Mouse (Mus musculus) right cerebral cortex, adult 18-20 months (tissue): ENCODE data around the gene Sec24d.
"Not testable (repeated sequence)": the region's sequence is repeated elsewhere in the genome, so short reads cannot be mapped to it uniquely, and the experiment has no call there.

ENCODE experiments used
- DNase-seq: peaks from one replicate; pipeline ENCODE4 v3.0.0; 2022; ENCODE audit warnings: mixed read lengths

The Sec24d gene

GRCm38 (mm10) chr3:123343690-123344089 is 76.4 kb downstream of the Sec24d start:
- DNase-seq: no peak

- DNase-seq: peak; percentile 39
Observed at GRCm38 (mm10) chr3:123348080-123348802, 81.0 kb downstream of the Sec24d start.

DNA sequence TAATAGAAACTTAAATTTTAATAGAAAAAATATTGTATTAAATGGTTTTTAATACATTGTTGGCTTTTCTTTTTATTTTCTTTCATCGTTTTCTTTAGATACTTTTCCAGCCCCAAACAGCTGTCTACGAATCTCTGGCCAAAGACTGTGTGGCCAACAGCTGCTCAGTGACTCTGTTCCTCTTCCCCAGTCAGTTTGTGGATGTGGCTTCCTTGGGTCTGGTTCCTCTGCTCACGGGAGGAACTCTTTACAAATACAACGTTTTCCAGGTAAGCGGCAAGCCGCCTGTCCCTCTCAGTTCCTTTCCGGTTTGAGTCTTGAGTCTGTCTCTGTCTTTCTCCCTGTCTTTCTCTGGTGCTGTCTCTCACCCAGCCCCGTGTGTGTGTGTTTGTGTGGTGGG is 83.3 kb downstream of the Sec24d start:
- no peak for DNase-seq

DNA sequence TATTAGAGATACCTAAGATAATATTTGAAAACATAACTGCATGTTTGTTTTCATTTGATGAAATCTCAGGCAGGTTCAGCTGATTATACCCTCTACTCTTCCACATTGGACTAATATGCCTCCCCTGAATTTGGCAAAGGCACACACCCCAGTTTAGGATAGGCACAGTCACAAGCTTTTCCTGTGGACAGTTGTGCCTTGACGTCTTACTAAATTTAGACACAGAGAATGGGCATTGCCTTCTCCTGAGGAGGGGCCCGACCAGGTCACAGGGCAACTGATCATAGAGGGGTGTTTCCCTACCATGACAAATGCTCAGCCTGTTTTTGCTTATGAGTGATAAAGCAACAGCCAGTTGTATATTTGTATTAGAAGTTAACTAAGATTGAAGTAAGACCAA is 84.3 kb downstream of the Sec24d start:
- DNase-seq: no peak

GRCm38 (mm10) chr3:123353183-123353582 is 85.9 kb downstream of the Sec24d start:
- DNase-seq: no peak

- DNase-seq: no peak
Observed at GRCm38 (mm10) chr3:123353661-123354060, 86.4 kb downstream of the Sec24d start.

DNA sequence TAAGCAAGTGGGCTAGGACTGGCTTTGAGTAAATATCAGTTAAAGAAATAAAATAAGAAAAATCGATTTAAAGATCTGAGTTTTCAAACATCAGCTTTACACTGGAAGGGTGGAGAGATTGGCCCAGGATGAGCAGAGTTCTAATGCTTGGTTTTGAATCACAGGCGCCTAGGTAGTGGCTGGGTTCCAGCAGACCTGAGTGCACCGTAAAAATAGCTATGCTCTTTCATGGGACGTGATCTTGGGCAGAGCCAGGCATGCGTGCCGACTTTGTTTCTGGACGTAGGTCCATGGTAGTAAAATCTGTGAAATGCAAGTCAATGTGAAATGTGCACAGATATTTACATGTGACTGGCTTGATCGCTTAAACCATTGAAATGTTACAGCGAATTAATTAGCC is 87.1 kb downstream of the Sec24d start:
- DNase-seq: no peak

- DNase-seq: no peak
Observed at GRCm38 (mm10) chr3:123356377-123356991, 89.2 kb downstream of the Sec24d start.

DNA sequence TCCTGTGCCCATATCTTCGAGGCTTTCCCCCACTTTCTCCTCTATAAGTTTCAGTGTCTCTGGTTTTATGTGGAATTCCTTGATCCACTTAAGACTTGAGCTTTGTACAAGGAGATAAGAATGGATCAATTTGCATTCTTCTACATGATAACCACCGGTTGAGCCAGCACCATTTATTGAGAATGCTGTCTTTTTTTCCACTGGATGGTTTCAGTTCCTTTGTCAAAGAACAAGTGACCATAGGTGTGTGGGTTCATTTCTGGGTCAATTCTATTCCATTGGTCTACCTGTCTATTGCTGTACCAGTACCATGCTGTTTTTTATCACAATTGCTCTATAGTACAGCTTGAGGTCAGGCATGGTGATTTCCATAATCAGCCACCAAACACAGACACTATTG is 99.6 kb downstream of the Sec24d start:
- not testable (repeated sequence) for DNase-seq

DNA sequence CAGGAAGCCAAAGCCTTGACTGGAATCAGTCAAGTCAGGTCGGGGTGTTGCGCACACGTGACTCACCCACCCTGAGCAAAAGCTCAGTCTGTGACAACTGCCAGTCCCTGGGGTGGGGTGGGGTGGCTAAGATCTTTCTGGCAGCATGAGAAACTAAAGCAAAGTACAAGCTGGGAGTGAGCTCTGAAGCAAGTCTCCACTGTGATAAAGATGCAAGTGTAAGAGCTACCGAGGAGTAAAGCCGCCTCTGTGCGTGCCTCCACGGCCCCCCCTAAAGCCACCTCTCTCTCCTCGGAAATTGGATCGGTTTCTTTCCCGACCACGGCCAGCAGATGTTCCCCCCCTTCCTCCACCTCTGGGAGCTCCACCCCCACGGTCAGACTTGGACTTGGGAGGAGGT is 101.9 kb downstream of the Sec24d start:
- no peak for DNase-seq

- no peak for DNase-seq
Observed at GRCm38 (mm10) chr3:123370927-123371326, 103.7 kb downstream of the Sec24d start.

GRCm38 (mm10) chr3:123371766-123372535 is 104.7 kb downstream of the Sec24d start:
- peak; percentile 72 for DNase-seq

DNA sequence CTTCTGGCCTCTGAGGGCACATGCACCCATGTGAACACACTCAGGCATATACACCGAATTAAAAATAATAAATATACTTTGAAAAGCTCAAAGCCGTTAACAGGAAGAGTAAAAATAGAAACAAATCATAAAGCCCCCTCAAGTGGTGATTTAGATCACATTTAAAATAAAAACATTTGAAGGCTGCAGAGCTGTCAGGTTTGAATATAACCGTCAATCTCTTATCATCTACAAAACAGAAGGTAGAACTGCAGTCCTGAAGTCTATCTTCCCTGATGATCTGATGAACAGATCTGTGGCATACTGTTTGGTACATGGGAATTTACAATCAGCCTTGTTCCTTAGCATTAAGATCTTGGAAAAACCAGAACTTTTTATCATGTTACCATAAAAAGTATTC is 109.3 kb downstream of the Sec24d start:
- no peak for DNase-seq

- no peak for DNase-seq
Observed at GRCm38 (mm10) chr3:123384435-123384834, 117.2 kb downstream of the Sec24d start.

DNA sequence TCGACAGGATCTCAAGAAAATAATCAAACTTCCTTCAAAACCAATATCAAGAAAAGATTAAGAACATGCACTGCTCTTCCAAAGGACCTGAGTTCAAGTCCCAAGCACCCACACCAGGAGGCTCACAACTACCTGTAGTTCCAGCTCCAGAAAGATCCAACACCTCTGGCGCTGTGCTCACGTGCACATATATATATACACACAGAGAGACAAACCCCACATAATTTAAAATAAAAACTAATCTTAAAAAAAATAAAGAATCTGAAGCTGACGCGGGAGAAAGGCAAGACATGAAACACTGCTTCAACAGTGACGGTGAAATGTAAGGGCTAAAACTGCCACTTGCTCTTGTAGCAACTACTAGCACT is 117.8 kb downstream of the Sec24d start:
- DNase-seq: no peak

- DNase-seq: peak; percentile 97
Observed at GRCm38 (mm10) chr3:123385486-123386156, 118.4 kb downstream of the Sec24d start, which contains the start of gene Mettl14. Gene Mettl14 (minus strand): TSS chr3:123386108.

DNA sequence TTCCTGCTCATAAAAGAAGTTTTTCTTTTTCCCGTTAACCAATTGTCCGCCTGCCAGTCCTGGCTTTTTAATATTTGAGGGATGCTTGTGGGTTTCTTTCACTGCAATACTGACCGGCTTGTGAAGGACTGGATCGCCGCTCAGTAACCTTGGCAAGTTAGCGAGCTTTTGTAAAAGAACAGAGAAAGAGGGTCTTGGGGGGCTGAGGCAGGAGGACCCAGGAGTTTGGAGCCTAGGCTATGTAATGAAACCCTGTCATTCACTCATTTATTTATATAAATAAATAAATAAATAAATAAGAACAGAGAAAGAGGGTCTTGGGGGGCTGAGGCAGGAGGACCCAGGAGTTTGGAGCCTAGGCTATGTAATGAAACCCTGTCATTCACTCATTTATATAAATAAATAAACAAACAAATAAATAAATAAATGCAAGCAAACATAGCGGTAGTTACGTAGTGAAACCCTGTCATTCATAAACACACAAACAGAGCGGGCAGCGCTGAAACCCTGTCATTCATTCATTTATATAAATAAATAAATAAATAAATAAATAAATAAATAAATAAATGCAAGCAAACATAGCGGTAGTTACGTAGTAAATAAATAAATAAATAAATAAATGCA is 119.0 kb downstream of the Sec24d start:
- DNase-seq: not testable (repeated sequence)

DNA sequence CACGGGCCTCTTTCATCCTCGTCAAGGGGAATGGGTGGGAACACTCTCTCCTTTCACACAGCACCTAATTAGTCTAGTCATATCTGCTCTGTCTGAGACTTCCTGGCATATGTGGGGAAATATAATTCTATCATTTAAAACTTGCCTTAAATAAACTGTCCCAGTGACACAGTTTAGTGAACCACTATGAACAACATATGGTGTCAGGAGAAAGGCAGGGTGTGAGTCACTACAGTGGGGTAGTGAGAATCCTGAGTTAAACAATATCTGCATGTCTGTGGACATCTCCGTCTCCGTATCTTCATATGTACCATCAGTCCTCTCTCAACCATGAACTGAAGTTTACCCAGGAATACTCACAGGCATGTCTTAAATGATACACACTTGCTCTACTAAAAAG is 123.9 kb downstream of the Sec24d start:
- DNase-seq: no peak

DNA sequence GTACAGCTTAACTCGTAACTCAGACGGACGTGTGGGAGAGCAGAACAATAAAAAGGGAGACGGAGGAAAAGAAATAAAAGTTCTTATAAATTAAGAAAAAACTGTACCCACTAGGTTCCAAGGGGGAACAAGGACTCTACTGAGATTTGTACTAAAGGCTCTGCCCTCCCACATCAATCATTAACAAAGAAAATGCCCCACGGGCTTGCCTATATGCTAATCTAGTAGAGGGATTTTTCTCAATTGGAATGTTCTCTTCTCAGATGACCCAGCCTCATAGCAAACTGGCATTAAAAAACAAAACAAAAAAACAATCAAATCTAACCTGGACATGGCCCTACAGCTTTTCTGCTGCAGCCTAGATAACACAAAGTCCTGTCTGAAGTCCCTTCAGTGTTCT is 128.4 kb downstream of the Sec24d start:
- no peak for DNase-seq

DNA sequence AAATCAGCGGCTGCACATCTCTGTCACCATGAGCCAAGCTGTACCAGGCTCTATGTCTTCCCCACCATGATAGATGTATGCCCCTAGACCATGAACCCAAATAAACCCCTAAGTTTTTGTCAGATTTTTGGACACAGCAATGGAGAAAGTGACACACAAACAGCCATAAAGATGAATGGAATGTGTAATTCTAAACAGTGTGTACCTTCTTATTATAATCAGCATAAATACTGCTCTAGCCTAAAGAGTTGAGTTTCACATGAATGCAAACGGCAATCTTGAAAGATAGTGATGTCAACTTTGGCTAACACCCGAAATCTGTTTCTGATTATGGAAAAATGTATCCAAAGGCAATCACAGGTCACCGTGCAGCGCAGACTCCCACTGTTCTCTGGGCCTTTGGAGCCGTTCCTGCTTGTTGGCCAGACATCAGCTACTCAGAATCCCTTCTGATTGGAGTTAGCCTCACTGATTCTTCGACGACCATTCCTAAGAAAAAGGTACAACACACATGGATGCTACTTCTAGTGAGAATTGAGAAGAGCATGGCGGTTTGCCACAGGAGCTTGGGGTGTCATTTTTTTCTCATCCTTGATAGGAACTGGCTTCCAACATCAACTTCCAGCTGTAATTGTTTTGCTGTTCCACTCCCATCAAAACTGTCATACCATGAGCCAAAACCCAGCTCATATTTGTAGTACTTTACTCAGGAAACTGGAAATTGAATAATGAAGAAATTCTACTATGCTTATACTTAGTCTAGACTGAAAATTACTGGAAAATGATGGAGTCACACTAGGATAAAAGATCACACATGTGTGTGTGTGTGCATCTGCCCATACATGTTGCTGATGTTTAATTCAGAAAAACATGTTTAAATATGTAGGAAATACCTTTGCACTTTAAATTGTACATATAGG is 130.6 kb downstream of the Sec24d start:
- DNase-seq: no peak

- no peak for DNase-seq
Observed at GRCm38 (mm10) chr3:123404945-123405344, 137.7 kb downstream of the Sec24d start.
